Mouse (Mus musculus): ENCODE data around the gene Mgmt. TPM values are rescaled to one million over a fixed set of nuclear protein-coding genes. Genes with fewer than 3 reads are reported as not detected.

Mgmt gene
- polyA plus RNA-seq (2015; fragmentation: Nextera tagmentation; extraction: Ambion mirVana) = 1.0 and 1.3 TPM in 2 replicates

GRCm38 (mm10) chr7:136894106-136894986 is at the start of gene Mgmt:
Mgmt (plus strand) TSS chr7:136894614.
- Histone ChIP-seq H3K27ac (replicated peaks) (no peak within 1 kb of the TSS), H3K9me3 (no peaks in the 10 kb centered on the region), H3K4me2 (replicated peaks) (peak within 1 kb of the TSS; percentile 53), H3K9ac (replicated peaks) (peak within 1 kb of the TSS; percentile 42), H3K27me3 (no peaks in the 10 kb centered on the region), H3K36me3 (no peaks in the 10 kb centered on the region), H3K4me3 (peak within 1 kb of the TSS; percentile 32), H3K4me1 (peaks cover 6% of the 10 kb centered on the region)
- peak; percentile 99 for ATAC-seq (replicated peaks)
- WGBS = 12% methylated on average over 33 of the region's 33 CpGs

DNA sequence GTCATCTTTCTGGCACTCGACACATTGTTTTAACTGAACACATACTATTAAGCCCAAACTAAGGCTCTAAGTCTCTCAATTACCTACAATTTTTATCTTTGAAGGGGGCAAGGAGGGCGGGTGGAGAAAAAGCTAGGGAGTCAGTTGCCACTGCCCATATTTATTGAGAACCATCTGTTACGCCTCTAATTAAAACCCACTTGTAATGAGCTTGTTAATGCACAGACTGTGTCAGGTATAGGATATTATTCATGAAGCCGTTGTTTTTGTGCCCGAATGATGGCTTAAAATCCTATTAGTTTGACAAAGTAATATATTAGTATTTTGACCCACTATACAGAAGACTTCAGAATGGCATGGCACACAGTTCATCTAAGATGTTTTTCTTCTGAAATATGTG is 49.6 kb upstream of the Mgmt start:
- H3K4me1 ChIP-seq = peaks cover 41% of the 10 kb centered on the region
- H3K4me2 ChIP-seq (replicated peaks) = no peak overlapping the region
- ATAC-seq (replicated peaks) = 0 out of 2 replicates have a peak, but pooled peaks have one; percentile 55

GRCm38 (mm10) chr7:136845321-136845720 is 49.1 kb upstream of the Mgmt start:
- ATAC-seq (replicated peaks) = peak; percentile 57; the same call in 1 of the 2 replicates
- no peak overlapping the region for H3K4me3 ChIP-seq
- peaks cover 41% of the 10 kb centered on the region for H3K4me1 ChIP-seq
- peak overlapping the region; percentile 14; the same call in 1 of the 2 replicates for H3K4me2 ChIP-seq (replicated peaks)
- H3K9me3 ChIP-seq = no peaks in the 10 kb centered on the region
- H3K36me3 ChIP-seq = no peaks in the 10 kb centered on the region
- H3K27ac ChIP-seq (replicated peaks) = no peak overlapping the region
- peaks cover 42% of the 10 kb centered on the region for H3K27me3 ChIP-seq
- WGBS = 6% methylated on average over 9 of the region's 9 CpGs
- no peak overlapping the region for H3K9ac ChIP-seq (replicated peaks)

More for the DNA sequence above, 49.6 kb upstream of the Mgmt start:
- peaks cover 42% of the 10 kb centered on the region for H3K27me3 ChIP-seq
- H3K36me3 ChIP-seq = no peaks in the 10 kb centered on the region
- no peak overlapping the region for H3K27ac ChIP-seq (replicated peaks)
- H3K9me3 ChIP-seq = no peaks in the 10 kb centered on the region
- no peak overlapping the region for H3K4me3 ChIP-seq
- WGBS = 18% methylated on average over 5 of the region's 5 CpGs
- H3K9ac ChIP-seq (replicated peaks) = no peak overlapping the region

DNA sequence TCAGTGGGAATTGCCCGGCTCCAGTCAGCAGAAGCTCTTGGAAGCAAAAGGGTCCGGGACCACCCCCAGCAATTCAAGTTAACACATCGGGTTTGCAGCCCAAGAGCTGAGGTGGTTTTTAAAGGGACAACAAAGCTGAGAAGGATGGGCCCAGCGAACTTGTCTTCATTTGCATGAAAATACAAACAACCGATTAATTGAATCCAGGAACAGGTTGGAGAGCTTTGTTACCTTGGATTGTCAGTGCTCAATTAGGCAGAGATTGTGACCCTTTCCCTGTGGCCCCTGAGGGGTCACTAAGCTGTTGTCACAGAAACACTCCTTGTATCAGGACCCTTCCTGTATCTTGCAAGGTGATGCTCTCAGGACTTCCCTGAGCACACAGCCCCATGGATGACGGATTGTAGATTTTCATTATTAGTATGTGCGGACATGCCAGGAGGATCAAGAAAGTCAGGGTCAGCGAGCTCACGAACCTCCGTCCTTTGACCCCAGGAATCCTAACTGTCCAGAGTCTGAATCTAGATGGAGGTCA is 48.3 kb upstream of the Mgmt start:
- 0 out of 2 replicates have a peak overlapping the region, but pooled peaks have one; percentile 14 for H3K4me2 ChIP-seq (replicated peaks)
- WGBS = 27% methylated on average over 10 of the region's 10 CpGs
- no peaks in the 10 kb centered on the region for H3K36me3 ChIP-seq
- no peak overlapping the region for H3K4me3 ChIP-seq
- ATAC-seq (replicated peaks) = no peak
- H3K9me3 ChIP-seq = no peaks in the 10 kb centered on the region
- peaks cover 42% of the 10 kb centered on the region for H3K27me3 ChIP-seq
- peaks cover 35% of the 10 kb centered on the region for H3K4me1 ChIP-seq
- H3K9ac ChIP-seq (replicated peaks) = no peak overlapping the region
- no peak overlapping the region for H3K27ac ChIP-seq (replicated peaks)

DNA sequence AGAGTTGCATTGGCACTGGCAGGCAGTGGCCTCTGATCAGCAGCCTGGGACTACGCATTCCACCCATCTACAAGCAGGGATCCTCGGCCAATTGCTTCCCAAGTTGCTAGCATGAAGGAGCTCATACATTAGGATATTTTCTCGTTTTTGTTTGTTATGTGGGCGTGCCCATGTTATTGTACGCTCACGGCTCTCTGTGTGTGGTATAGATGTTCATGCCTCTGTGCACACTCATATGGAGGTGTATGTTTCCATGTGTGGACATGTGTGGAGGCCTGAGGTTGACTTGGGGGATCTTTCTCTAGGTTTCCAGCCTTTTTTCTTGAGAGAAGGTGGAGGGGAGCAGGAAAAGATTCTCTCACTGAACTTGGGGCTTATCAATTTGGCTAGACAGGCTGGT is 46.8 kb upstream of the Mgmt start:
- ATAC-seq (replicated peaks) = no peak
- H3K4me3 ChIP-seq = no peak overlapping the region
- H3K36me3 ChIP-seq = no peaks in the 10 kb centered on the region
- peaks cover 30% of the 10 kb centered on the region for H3K27me3 ChIP-seq
- H3K4me1 ChIP-seq = peaks cover 30% of the 10 kb centered on the region
- H3K4me2 ChIP-seq (replicated peaks) = no peak overlapping the region
- no peak overlapping the region for H3K27ac ChIP-seq (replicated peaks)
- no peak overlapping the region for H3K9ac ChIP-seq (replicated peaks)
- 87% methylated on average over 6 of the region's 6 CpGs for WGBS
- no peaks in the 10 kb centered on the region for H3K9me3 ChIP-seq

DNA sequence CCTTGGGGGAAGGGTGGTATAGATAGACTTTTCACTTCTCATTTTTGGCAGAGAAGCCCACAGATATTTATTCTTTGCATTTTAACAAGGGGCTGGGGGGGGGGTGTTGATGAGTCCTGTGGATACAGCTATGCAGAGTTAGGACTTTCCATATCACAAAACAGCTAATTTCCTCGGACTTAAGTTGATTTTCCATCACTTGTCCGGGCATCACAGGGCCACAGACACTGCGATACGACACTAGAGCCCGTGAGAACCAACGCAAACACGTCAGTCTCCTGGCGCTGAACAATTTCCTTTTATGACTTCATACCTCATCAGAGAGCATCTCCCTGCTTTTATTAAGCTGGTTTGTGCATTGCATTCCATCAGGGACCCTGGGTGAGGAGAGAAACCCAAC is 45.7 kb upstream of the Mgmt start:
- no peak overlapping the region for H3K4me2 ChIP-seq (replicated peaks)
- H3K4me1 ChIP-seq = peaks cover 26% of the 10 kb centered on the region
- ATAC-seq (replicated peaks) = no peak
- no peaks in the 10 kb centered on the region for H3K36me3 ChIP-seq
- peaks cover 19% of the 10 kb centered on the region for H3K27me3 ChIP-seq
- H3K4me3 ChIP-seq = no peak overlapping the region
- 89% methylated on average over 8 of the region's 8 CpGs for WGBS
- no peak overlapping the region for H3K27ac ChIP-seq (replicated peaks)
- H3K9ac ChIP-seq (replicated peaks) = no peak overlapping the region
- H3K9me3 ChIP-seq = no peaks in the 10 kb centered on the region

DNA sequence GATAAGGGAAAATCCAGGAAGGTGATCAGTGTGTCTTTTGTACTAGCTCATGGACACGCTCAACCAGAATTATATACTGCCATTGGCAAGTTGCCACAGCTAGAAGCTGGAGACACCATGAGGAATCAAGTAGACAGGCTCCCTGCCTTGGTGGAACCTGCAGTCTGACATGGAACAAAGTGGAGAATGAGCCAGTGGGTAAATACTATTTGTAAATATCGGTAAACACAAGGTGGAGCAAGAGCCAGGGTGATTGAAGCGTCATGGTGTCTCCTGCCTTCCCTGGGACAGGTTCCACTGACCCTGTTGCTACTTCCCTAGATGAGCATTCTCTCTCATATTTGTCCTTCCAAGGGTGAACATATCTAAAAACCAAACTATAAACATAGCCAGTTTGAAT is 44.6 kb upstream of the Mgmt start:
- no peak for ATAC-seq (replicated peaks)
- no peaks in the 10 kb centered on the region for H3K9me3 ChIP-seq
- 90% methylated on average over 3 of the region's 3 CpGs for WGBS
- H3K4me1 ChIP-seq = peaks cover 17% of the 10 kb centered on the region
- no peak overlapping the region for H3K27ac ChIP-seq (replicated peaks)
- no peak overlapping the region for H3K4me3 ChIP-seq
- no peak overlapping the region for H3K9ac ChIP-seq (replicated peaks)
- no peak overlapping the region for H3K4me2 ChIP-seq (replicated peaks)
- H3K27me3 ChIP-seq = peaks cover 16% of the 10 kb centered on the region
- H3K36me3 ChIP-seq = no peaks in the 10 kb centered on the region

DNA sequence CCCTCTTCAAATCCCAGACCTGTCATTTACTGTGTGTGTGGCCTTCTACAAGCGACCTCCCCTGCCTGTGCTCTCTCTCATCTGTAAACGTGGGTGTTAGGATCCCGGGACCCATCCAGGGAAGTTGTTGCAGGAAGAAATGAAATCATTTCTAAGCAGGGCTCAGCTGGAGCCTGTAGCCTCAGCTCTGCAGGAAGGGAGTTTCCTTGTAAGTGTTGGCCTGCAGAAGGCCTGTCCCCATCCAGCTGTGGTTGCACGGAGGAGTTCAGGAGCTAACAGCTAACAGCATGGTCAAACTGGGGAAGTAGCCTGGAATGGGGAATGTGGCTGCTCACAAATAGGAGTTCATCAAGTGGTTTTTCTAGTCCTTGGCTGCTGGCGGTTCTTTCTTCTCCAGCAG is 44.1 kb upstream of the Mgmt start:
- Histone ChIP-seq H3K9me3 (no peaks in the 10 kb centered on the region), H3K27ac (replicated peaks) (no peak overlapping the region), H3K27me3 (peaks cover 15% of the 10 kb centered on the region), H3K36me3 (no peaks in the 10 kb centered on the region), H3K4me2 (replicated peaks) (no peak overlapping the region), H3K9ac (replicated peaks) (no peak overlapping the region), H3K4me3 (no peak overlapping the region), H3K4me1 (peaks cover 12% of the 10 kb centered on the region)
- 74% methylated on average over 5 of the region's 5 CpGs for WGBS
- no peak for ATAC-seq (replicated peaks)

DNA sequence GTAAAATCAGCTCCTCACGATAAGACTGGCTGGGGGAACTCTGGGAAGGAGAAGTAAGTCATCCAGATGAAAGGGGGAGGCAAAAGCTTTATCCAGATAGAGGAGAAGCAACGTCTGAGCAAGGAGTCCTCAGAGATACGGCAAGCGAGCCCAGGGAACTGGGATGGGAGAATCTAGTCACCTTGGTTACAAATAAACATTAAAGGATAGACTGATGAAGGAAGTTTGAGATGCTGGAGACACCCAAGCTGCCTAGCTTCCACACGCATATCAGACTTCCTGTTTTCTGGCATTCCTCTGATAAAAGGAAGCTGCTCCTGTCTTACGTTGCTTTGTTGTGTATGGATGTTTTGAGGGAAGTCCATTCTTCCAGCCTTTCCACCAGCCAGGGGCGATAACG is 42.5 kb upstream of the Mgmt start:
- Histone ChIP-seq H3K27ac (replicated peaks) (no peak overlapping the region), H3K4me1 (no peaks in the 10 kb centered on the region), H3K36me3 (no peaks in the 10 kb centered on the region), H3K4me2 (replicated peaks) (no peak overlapping the region), H3K9me3 (no peaks in the 10 kb centered on the region), H3K27me3 (peaks cover 7% of the 10 kb centered on the region; the same call in 1 of the 2 replicates), H3K9ac (replicated peaks) (no peak overlapping the region), H3K4me3 (no peak overlapping the region)
- 77% methylated on average over 8 of the region's 8 CpGs for WGBS
- ATAC-seq (replicated peaks) = no peak

GRCm38 (mm10) chr7:136852721-136853120 is 41.7 kb upstream of the Mgmt start:
- Histone ChIP-seq H3K9me3 (no peaks in the 10 kb centered on the region), H3K36me3 (no peaks in the 10 kb centered on the region), H3K27me3 (0 out of 2 replicates have a peak, but pooled peaks cover 2% of the 10 kb centered on the region), H3K4me3 (no peak overlapping the region), H3K27ac (replicated peaks) (no peak overlapping the region), H3K4me2 (replicated peaks) (no peak overlapping the region), H3K4me1 (no peaks in the 10 kb centered on the region), H3K9ac (replicated peaks) (no peak overlapping the region)
- no peak for ATAC-seq (replicated peaks)
- 78% methylated on average over 4 of the region's 4 CpGs for WGBS

DNA sequence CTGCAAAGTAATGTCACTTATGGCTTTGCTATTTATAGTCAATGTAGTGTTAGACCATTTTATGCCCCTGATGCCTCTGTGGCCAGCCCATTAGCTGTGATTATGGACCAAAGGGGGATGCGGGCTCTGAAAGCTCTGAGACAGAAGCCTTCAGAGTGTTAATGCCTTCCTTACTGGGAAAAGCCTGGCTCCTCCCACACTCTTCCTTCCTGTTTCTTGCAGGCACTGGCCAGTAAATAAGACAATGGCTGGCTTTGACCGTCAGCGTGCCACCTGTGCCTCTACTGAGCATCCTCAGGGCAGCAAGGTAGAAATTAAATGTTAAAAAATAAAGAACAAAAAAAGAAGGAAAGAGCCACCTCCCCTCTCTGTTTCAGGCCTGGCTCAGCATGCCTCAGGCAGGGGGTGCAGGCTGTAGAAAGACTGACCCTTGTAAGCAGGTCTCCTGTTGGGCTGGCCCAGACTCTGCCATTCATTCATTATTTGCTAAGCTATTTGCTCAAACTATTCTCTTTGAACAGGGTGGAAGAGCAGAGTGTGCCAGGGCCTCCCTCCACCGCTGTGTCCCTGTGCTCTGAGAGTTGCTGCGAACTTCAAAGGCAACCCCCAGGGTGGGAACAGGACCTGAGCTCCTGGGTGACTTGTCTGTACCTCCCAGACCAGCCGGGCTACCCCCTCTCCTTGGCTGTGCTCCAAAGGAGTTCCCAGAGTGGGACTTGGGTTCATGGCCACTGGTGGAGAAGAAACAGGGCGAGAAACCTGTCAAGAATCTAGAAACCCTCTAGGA is 29.5 kb upstream of the Mgmt start:
- Histone ChIP-seq H3K9me3 (no peaks in the 10 kb centered on the region), H3K27ac (replicated peaks) (no peak overlapping the region), H3K4me1 (peaks cover 15% of the 10 kb centered on the region), H3K4me3 (no peak overlapping the region), H3K9ac (replicated peaks) (no peak overlapping the region), H3K27me3 (0 out of 2 replicates have a peak, but pooled peaks cover 4% of the 10 kb centered on the region), H3K4me2 (replicated peaks) (no peak overlapping the region), H3K36me3 (no peaks in the 10 kb centered on the region)
- 16% methylated on average over 7 of the region's 7 CpGs for WGBS
- ATAC-seq (replicated peaks) = no peak; the same call in 1 of the 2 replicates

- Histone ChIP-seq H3K27ac (replicated peaks) (no peak overlapping the region), H3K4me1 (peaks cover 15% of the 10 kb centered on the region), H3K9ac (replicated peaks) (no peak overlapping the region), H3K4me2 (replicated peaks) (no peak overlapping the region), H3K27me3 (0 out of 2 replicates have a peak, but pooled peaks cover 6% of the 10 kb centered on the region), H3K9me3 (no peaks in the 10 kb centered on the region), H3K36me3 (no peaks in the 10 kb centered on the region), H3K4me3 (no peak overlapping the region)
- ATAC-seq (replicated peaks) = no peak
- WGBS = 97% methylated on average over 4 of the region's 4 CpGs
These were observed 28.5 kb upstream of the Mgmt start for GRCm38 (mm10) chr7:136865876-136866275.

Data from forebrain, embryonic 15.5 days (tissue).